Mouse (Mus musculus) thymus, adult 2 months (tissue): ENCODE results near the gene Tbc1d8b. TPM values are rescaled to one million over a fixed set of nuclear protein-coding genes. Genes with fewer than 3 reads are reported as not detected.

ENCODE experiments used
- DNase-seq: peaks from one replicate; pipeline ENCODE4 v3.0.0; 2021
- H3K27ac ChIP-seq: fragments of 200-500 bp; 2 replicates; pipeline ENCODE4 v1.5.1; 2012; ENCODE audit warnings: low read length, control low read depth; ENCODE audit not compliant: control insufficient read depth, insufficient read depth
- H3K27me3 ChIP-seq: fragments of 200-500 bp; 2 replicates; pipeline ENCODE4 v1.6.1; 2012; ENCODE audit warnings: mild to moderate bottlenecking, low read length, moderate library complexity, mixed read lengths; ENCODE audit not compliant: control insufficient read depth, insufficient read depth
- H3K36me3 ChIP-seq: fragments of 200-500 bp; 2 replicates; pipeline ENCODE4 v1.6.1; 2012; ENCODE audit warnings: mild to moderate bottlenecking, low read length, moderate library complexity; ENCODE audit not compliant: control insufficient read depth, insufficient read depth
- H3K4me1 ChIP-seq: fragments of 200-500 bp; replicated peaks from 2 replicates; pipeline ENCODE4 v1.6.1; 2012; ENCODE audit warnings: low read length; ENCODE audit not compliant: control insufficient read depth, insufficient read depth
- H3K4me3 ChIP-seq: fragments of 200-500 bp; 2 replicates; pipeline ENCODE4 v1.5.1; 2012; ENCODE audit warnings: mild to moderate bottlenecking, low read length, control low read depth, moderate library complexity; ENCODE audit not compliant: control insufficient read depth, insufficient read depth
- CTCF ChIP-seq: fragments of 200-500 bp; IDR thresholded peaks from 2 replicates; pipeline ENCODE4 v1.5.1; 2012; ENCODE audit warnings: mild to moderate bottlenecking, control low read depth, low read length, moderate library complexity, borderline replicate concordance; ENCODE audit not compliant: control insufficient read depth, poor library complexity, insufficient read depth; ENCODE audit errors: extremely low read depth
- POLR2A ChIP-seq: fragments of 200-500 bp; IDR thresholded peaks from 2 replicates; pipeline ENCODE4 v1.6.1; 2012; ENCODE audit warnings: mild to moderate bottlenecking, low read length, control low read depth, moderate library complexity; ENCODE audit not compliant: control insufficient read depth, poor library complexity, insufficient read depth; ENCODE audit errors: extremely low read depth
- WGBS: fragments of 180-500 bp; shearing (Covaris S2); methylation state at CpG from one replicate; pipeline ENCODE4 v1.1.7; 2018; 5-methylcytosine and 5-hydroxymethylcytosine counted together
- polyA plus RNA-seq: library from polyadenylated mRNA; depleted of rRNA; stranded (reverse); fragments of >200 nt; gene quantifications from 2 replicates; pipeline ENCODE4 v1.2.3, GENCODE M21; 2012; rRNA removed

The Tbc1d8b gene
- polyA plus RNA-seq, 1 experiment: 1.2 TPM

GRCm38 (mm10) chrX:139785764-139786163 is 101.0 kb downstream of the Tbc1d8b start:
- Histone ChIP-seq H3K4me1 (no peaks in the 10 kb centered on the region), H3K36me3 (no peaks in the 10 kb centered on the region), H3K4me3 (no peak overlapping the region), H3K27ac (no peak overlapping the region), H3K27me3 (no peaks in the 10 kb centered on the region)
- DNase-seq: no peak
- TF ChIP-seq POLR2A (no peak), CTCF (no peak)
- 13% methylated on average over 1 of the region's 1 CpGs for WGBS

GRCm38 (mm10) chrX:139794072-139794845 is 109.5 kb downstream of the Tbc1d8b start:
- Histone ChIP-seq H3K36me3 (no peaks in the 10 kb centered on the region), H3K4me1 (no peaks in the 10 kb centered on the region; the same call in none of the 2 replicates), H3K27ac (no peak overlapping the region), H3K4me3 (no peak overlapping the region), H3K27me3 (no peaks in the 10 kb centered on the region)
- DNase-seq: no peak
- TF ChIP-seq CTCF: no peak
- TF ChIP-seq POLR2A: no peak
- 94% methylated on average over 7 of the region's 7 CpGs for WGBS

GRCm38 (mm10) chrX:139796037-139796436 is 111.2 kb downstream of the Tbc1d8b start:
- TF ChIP-seq POLR2A: no peak
- Histone ChIP-seq H3K27me3 (no peaks in the 10 kb centered on the region), H3K27ac (no peak overlapping the region), H3K4me1 (no peaks in the 10 kb centered on the region; the same call in none of the 2 replicates), H3K36me3 (no peaks in the 10 kb centered on the region), H3K4me3 (no peak overlapping the region)
- WGBS: 41% methylated on average over 6 of the region's 6 CpGs
- no peak for DNase-seq

GRCm38 (mm10) chrX:139797875-139798274 is 113.1 kb downstream of the Tbc1d8b start:
- DNase-seq: peak; percentile 2
- 10% methylated on average over 9 of the region's 9 CpGs for WGBS

GRCm38 (mm10) chrX:139799953-139800352 is 115.2 kb downstream of the Tbc1d8b start:
- WGBS: 98% methylated on average over 3 of the region's 3 CpGs
- Histone ChIP-seq H3K36me3 (no peaks in the 10 kb centered on the region), H3K27ac (no peak overlapping the region), H3K4me1 (no peaks in the 10 kb centered on the region; the same call in none of the 2 replicates), H3K27me3 (no peaks in the 10 kb centered on the region), H3K4me3 (no peak overlapping the region)
- no peak for DNase-seq
- TF ChIP-seq CTCF: no peak
- no peak for TF ChIP-seq POLR2A

More at GRCm38 (mm10) chrX:139797875-139798274, 113.1 kb downstream of the Tbc1d8b start:
- H3K4me3 ChIP-seq: no peak overlapping the region
- no peaks in the 10 kb centered on the region for H3K27me3 ChIP-seq
- TF ChIP-seq POLR2A (no peak), CTCF (no peak)
- no peak overlapping the region for H3K27ac ChIP-seq
- no peaks in the 10 kb centered on the region for H3K36me3 ChIP-seq
- H3K4me1 ChIP-seq: no peaks in the 10 kb centered on the region; the same call in none of the 2 replicates

- Histone ChIP-seq H3K4me1 (no peaks in the 10 kb centered on the region; the same call in none of the 2 replicates), H3K27me3 (no peaks in the 10 kb centered on the region), H3K36me3 (no peaks in the 10 kb centered on the region), H3K27ac (no peak within 1 kb of the TSS), H3K4me3 (no peak within 1 kb of the TSS)
- 74% methylated on average over 8 of the region's 8 CpGs for WGBS
- DNase-seq: no peak
- TF ChIP-seq POLR2A (no peak), CTCF (no peak)
Observed at GRCm38 (mm10) chrX:139800406-139800878, 115.6 kb downstream of the Tbc1d8b start, which contains the start of gene Cldn2. Gene Cldn2, plus strand, starts transcription at chrX:139800828.

Other genes starting within 250 kb of the Tbc1d8b start
- gene D330045A20Rik, start 204.6 kb upstream of the Tbc1d8b start, polyA plus RNA-seq: 0.04 TPM in 1 of 2 replicates, not detected in the other
- 4.0 and 4.1 TPM in 2 replicates for gene Rnf128, start 121.7 kb upstream of the Tbc1d8b start, polyA plus RNA-seq
- gene Gm15013, start 29.5 kb downstream of the Tbc1d8b start, polyA plus RNA-seq: not detected in 2 replicates
- gene Ripply1, start 97.4 kb downstream of the Tbc1d8b start, polyA plus RNA-seq: 0.17 and 0.22 TPM in 2 replicates
- gene Cldn2, start 115.8 kb downstream of the Tbc1d8b start, polyA plus RNA-seq: 0.23 and 0.28 TPM in 2 replicates
- 1.5 and 1.6 TPM in 2 replicates for gene Morc4, start 186.7 kb downstream of the Tbc1d8b start, polyA plus RNA-seq